Mouse (Mus musculus): ENCODE results near the gene Sox10.
A peak's percentile ranks its signal among the peaks of the same experiment; 100 is the strongest.

Gene Sox10

GRCm38 (mm10) chr15:79123751-79124150 is 41.3 kb downstream of the Sox10 start:
- no peak for DNase-seq (ENCODE audit: low spot score in 2 of 2)

GRCm38 (mm10) chr15:79122546-79122945 is 42.5 kb downstream of the Sox10 start:
- DNase-seq (ENCODE audit: low spot score in 2 of 2): no peak

- no peak for DNase-seq (ENCODE audit: low spot score in 2 of 2)
Observed at GRCm38 (mm10) chr15:79122119-79122518, 42.9 kb downstream of the Sox10 start.

- DNase-seq (ENCODE audit: low spot score in 2 of 2): no peak
Observed at GRCm38 (mm10) chr15:79119491-79119890, 45.5 kb downstream of the Sox10 start.

- DNase-seq (ENCODE audit: low spot score in 2 of 2): no peak
Observed at GRCm38 (mm10) chr15:79115276-79115675, 49.8 kb downstream of the Sox10 start.

GRCm38 (mm10) chr15:79111774-79112173 is 53.3 kb downstream of the Sox10 start:
- no peak for DNase-seq (ENCODE audit: low spot score in 2 of 2)

- no peak for DNase-seq (ENCODE audit: low spot score in 2 of 2)
Observed at GRCm38 (mm10) chr15:79110528-79110927, 54.5 kb downstream of the Sox10 start.

- DNase-seq (ENCODE audit: low spot score in 2 of 2): no peak
Observed at GRCm38 (mm10) chr15:79110031-79110430, 55.0 kb downstream of the Sox10 start.

- no peak for DNase-seq (ENCODE audit: low spot score in 2 of 2)
Observed at GRCm38 (mm10) chr15:79109321-79109934, 55.6 kb downstream of the Sox10 start.

DNA sequence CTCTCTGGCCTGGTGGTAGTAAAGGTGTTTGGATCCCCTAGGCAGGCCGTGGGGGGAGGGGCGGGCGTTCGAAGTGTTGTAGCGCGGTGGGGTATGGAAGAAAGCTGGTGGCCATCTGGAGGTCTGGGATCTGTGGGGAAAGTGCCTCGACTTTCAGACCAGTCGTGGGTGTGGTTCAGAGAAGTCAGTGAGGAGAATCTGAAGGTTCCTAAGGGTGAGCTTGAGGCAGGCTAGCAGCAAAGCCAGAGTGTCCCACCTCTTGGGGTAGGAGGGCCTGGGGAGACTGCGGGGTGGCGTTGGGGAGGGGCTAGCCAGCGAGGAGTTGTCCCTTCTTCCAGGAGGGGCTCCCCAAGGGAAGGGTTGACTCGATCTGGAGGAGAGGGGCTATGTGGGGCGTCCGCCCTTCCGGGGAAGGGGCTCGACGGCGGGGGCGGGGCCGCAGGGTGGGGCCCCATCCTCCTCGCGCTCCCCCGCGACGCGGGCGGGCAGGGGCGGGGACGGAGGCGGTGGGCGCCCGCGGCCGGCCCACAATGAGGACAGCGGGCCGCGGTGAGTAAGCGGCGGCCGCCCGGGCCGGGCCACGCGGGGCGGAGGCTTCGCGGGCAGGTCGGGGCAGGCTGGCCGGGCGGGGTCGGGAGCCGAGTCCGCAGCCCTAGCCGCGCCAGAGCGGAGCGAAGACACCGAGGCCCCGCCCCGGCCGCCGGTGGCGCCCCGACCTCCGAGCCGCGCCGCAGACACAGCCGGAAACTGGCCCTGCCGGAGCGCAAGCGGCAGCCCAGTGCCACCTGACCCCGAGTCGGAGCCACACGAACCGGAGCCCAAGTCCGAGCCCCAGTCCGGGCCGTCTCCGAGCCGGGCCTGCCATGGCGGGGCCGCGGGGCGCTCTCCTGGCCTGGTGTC is 56.4 kb downstream of the Sox10 start, which contains the start of gene Micall1:
TSS of gene Micall1 (plus strand) at position 478 of the 900 bp plus-strand sequence.
- peak; percentile 76 to 86 for DNase-seq (ENCODE audit: low spot score in 2 of 2)

- DNase-seq (ENCODE audit: low spot score in 2 of 2): no peak
Observed at GRCm38 (mm10) chr15:79107966-79108365, 57.1 kb downstream of the Sox10 start.

DNA sequence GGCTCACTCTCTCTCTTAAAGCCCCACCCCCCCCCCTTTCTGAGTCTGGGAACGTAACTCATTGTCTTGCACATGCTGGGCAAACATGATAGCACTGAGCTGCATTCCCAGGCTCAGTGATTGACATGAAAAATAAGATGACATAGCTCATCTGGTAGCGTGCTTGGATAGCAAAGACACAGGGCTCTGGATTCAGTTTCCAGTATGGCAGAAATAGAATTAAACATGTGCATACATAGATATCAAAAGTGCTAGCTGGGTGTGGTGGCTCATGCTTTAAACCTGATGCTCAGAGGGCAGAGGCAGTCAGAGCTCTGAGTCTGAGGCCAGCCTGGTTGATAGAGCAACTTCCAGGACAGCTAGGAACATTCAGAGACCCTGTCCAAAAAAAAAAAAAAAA is 59.2 kb downstream of the Sox10 start:
- no peak for DNase-seq (ENCODE audit: low spot score in 2 of 2)
